Mouse (Mus musculus) intestine, embryonic 16.5 days (tissue): ENCODE results near the gene Gpr156. TPM values are rescaled to one million over a fixed set of nuclear protein-coding genes. Genes with fewer than 3 reads are reported as not detected.

Experiments used
- ATAC-seq: fragments of 200-750 bp; cut with Nextera tagmentation; 2 replicates; pipeline ENCODE4 v1.8.0; 2017; ENCODE audit warnings: moderate TSS enrichment, moderate library complexity
- H3K27ac ChIP-seq: fragments of 300-500 bp; sonication (generic); 2 replicates; pipeline ENCODE4 v1.5.1; 2014; ENCODE audit warnings: mild to moderate bottlenecking, low read length
- H3K27me3 ChIP-seq: fragments of 300-500 bp; sonication (generic); replicated peaks from 2 replicates; pipeline ENCODE4 v1.6.1; 2014; ENCODE audit warnings: low read length, control low read depth, mixed read lengths; ENCODE audit not compliant: control insufficient read depth, insufficient read depth
- H3K36me3 ChIP-seq: fragments of 300-500 bp; sonication (generic); 2 replicates; pipeline ENCODE4 v1.6.1; 2014; ENCODE audit warnings: low read length, control low read depth; ENCODE audit not compliant: control insufficient read depth, insufficient read depth
- H3K4me1 ChIP-seq: fragments of 300-500 bp; sonication (generic); 2 replicates; pipeline ENCODE4 v1.6.1; 2014; ENCODE audit warnings: low read length, control low read depth, mixed read lengths; ENCODE audit not compliant: control insufficient read depth, insufficient read depth
- H3K4me2 ChIP-seq: fragments of 300-500 bp; sonication (generic); 2 replicates; pipeline ENCODE4 v1.6.1; 2014; ENCODE audit warnings: low read depth, low read length, control low read depth
- H3K4me3 ChIP-seq: fragments of 300-500 bp; sonication (generic); 2 replicates; pipeline ENCODE4 v1.5.1; 2014; ENCODE audit warnings: mild to moderate bottlenecking, low read length
- H3K9ac ChIP-seq: fragments of 300-500 bp; sonication (generic); 2 replicates; pipeline ENCODE4 v1.6.1; 2014; ENCODE audit warnings: low read depth, low read length
- H3K9me3 ChIP-seq: fragments of 300-500 bp; sonication (generic); 2 replicates; pipeline ENCODE4 v1.6.1; 2016; ENCODE audit warnings: low read length, control low read depth; ENCODE audit not compliant: control insufficient read depth
- WGBS: fragments of 180-500 bp; shearing (Covaris S2); extraction: QIAGEN DNeasy Blood & Tissue Kit; methylation state at CpG from one replicate; pipeline ENCODE4 v1.1.7; 2014; 5-methylcytosine and 5-hydroxymethylcytosine counted together
- polyA plus RNA-seq: library from polyadenylated mRNA; unstranded; fragments of >200 nt; fragmentation: Nextera tagmentation; extraction: Ambion mirVana; gene quantifications from 2 replicates; pipeline ENCODE4 v1.2.1, GENCODE M21; 2015

Gene Gpr156
- polyA plus RNA-seq, 1 experiment from 2014 or later: 0.15 TPM

DNA sequence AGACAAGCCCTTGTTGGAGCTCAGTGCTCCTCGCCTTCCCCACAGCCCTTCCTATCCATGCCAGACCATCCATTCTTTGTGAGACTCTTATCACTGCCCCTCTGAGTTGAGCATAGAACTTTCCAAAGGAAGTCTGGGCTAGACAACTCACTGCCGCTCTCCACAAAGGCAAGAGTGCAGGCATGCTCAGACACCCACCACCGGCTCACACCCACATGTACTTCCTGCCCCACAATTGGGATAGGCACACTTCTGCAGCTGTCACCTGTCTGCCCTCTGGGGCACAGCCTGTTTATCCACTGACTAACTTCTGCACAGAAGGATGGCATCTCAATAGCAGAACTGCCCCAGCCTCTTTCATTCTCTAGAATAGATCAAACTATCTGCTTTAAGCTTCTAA lies 86.2 kb downstream of the Gpr156 start:
- no peaks in the 10 kb centered on the region for H3K27me3 ChIP-seq
- no peaks in the 10 kb centered on the region for H3K9me3 ChIP-seq
- H3K36me3 ChIP-seq: no peaks in the 10 kb centered on the region
- no peak for ATAC-seq
- H3K4me1 ChIP-seq: no peaks in the 10 kb centered on the region
- no peak overlapping the region for H3K27ac ChIP-seq
- WGBS: 77% methylated on average over 3 of the region's 3 CpGs
- H3K9ac ChIP-seq: no peak overlapping the region
- H3K4me2 ChIP-seq: no peak overlapping the region
- no peak overlapping the region for H3K4me3 ChIP-seq

DNA sequence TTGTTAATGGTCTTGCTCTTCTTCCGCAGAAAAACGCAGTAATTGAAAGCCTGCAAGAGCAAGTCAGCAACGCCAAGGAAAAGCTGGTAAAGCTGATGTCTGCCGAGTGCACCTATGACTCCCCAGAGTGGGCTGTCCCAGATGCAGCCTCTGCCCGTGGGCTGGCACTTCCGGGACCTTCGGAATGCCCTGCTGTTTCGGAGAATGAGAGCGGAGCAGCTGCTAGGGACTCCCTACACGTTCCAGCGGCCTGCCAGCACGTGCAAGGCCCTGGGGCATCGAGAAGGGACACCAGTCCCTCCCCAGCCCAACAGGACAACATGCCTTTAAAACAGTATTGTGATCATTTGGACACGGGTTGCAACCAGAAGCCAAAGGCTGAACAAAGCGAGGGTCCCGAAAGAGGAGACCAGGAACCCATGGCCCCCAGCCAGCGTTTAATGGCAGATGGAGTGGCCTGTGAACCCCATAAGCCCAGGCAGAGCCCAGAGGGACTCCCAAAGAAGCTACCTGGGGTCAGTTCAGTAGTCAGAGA lies 88.3 kb downstream of the Gpr156 start:
- Histone ChIP-seq H3K27ac (no peak overlapping the region), H3K36me3 (no peaks in the 10 kb centered on the region), H3K9ac (no peak overlapping the region), H3K4me2 (no peak overlapping the region), H3K4me3 (no peak overlapping the region), H3K9me3 (no peaks in the 10 kb centered on the region), H3K27me3 (no peaks in the 10 kb centered on the region), H3K4me1 (no peaks in the 10 kb centered on the region)
- no peak for ATAC-seq
- WGBS: 89% methylated on average over 17 of the region's 17 CpGs

DNA sequence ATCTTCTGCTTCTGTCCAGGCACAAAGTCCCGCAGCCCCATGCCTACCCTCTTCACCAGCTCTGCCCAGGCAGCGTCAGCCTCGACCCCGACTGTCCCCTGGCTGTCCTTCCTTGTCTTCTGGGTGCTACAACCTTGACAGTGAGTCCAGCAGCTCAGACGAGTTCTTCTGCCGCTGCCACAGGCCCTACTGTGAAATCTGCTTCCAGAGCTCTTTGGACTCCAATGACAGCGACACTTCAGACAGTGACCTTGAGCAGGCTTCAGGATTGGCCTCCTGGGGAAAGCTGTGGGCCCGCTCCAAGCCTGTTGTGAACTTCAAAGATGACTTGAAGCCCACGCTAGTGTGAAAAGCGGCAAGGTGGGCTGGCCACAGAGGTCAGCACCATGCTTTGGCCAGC lies 89.2 kb downstream of the Gpr156 start:
- H3K27ac ChIP-seq: no peak overlapping the region
- no peak overlapping the region for H3K4me2 ChIP-seq
- no peaks in the 10 kb centered on the region for H3K9me3 ChIP-seq
- no peak overlapping the region for H3K4me3 ChIP-seq
- no peak overlapping the region for H3K9ac ChIP-seq
- ATAC-seq: no peak
- H3K4me1 ChIP-seq: no peaks in the 10 kb centered on the region
- 85% methylated on average over 10 of the region's 10 CpGs for WGBS
- H3K36me3 ChIP-seq: no peaks in the 10 kb centered on the region
- no peaks in the 10 kb centered on the region for H3K27me3 ChIP-seq

- 87% methylated on average over 5 of the region's 5 CpGs for WGBS
- Histone ChIP-seq H3K4me2 (no peak overlapping the region), H3K9ac (no peak overlapping the region), H3K27me3 (no peaks in the 10 kb centered on the region), H3K27ac (no peak overlapping the region), H3K4me1 (no peaks in the 10 kb centered on the region), H3K4me3 (no peak overlapping the region), H3K9me3 (no peaks in the 10 kb centered on the region), H3K36me3 (no peaks in the 10 kb centered on the region)
- no peak for ATAC-seq
These were observed 92.1 kb downstream of the Gpr156 start for GRCm38 (mm10) chr16:38008371-38008770.

DNA sequence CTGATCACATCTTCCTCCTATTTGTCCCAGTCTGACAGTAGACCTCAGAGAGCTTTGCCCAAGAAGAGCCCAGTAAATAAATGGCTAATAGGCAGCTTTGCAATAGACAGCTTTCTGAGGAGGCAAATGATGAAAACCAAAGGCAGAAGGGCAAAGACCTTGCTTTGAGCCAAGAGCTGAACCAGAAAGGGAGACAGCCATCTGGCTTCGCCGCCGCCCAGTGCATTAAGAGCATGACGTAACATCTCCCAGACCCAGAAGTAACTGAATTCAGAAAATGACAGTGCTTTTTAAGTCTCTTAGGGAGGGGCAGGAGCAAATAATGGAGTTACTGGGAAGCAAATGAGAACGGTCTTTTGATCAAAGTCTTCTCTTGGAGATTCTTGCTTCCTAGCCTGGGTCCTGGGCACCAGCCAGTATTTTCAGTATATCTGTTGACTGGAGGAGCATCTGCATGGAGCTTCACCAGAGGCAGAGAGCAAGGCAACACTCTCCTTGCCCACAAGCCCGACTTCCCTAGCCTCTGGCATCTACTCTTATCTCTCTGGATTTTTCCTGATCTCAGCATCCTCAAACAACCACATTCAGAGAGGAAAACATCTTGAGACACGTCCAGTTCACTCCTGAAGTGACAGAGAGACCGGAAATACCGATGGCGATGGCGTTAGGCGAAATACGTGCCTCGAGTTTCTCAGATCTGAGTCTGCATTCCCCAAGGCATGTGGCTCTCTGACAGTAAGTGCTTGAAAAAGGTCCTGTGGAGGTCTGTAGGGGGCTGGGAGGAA lies 92.9 kb downstream of the Gpr156 start:
- Histone ChIP-seq H3K9ac (no peak overlapping the region), H3K4me1 (no peaks in the 10 kb centered on the region), H3K27ac (no peak overlapping the region), H3K36me3 (no peaks in the 10 kb centered on the region), H3K9me3 (no peaks in the 10 kb centered on the region), H3K4me2 (no peak overlapping the region), H3K27me3 (no peaks in the 10 kb centered on the region), H3K4me3 (no peak overlapping the region)
- no peak for ATAC-seq
- WGBS: 82% methylated on average over 14 of the region's 14 CpGs

- Histone ChIP-seq H3K9ac (no peak overlapping the region), H3K36me3 (no peaks in the 10 kb centered on the region), H3K27me3 (no peaks in the 10 kb centered on the region), H3K9me3 (no peaks in the 10 kb centered on the region), H3K4me2 (no peak overlapping the region), H3K4me1 (no peaks in the 10 kb centered on the region), H3K4me3 (no peak overlapping the region), H3K27ac (no peak overlapping the region)
- no peak for ATAC-seq
- WGBS: 93% methylated on average over 13 of the region's 13 CpGs
These were observed 95.2 kb downstream of the Gpr156 start for GRCm38 (mm10) chr16:38011486-38011885.

- H3K9ac ChIP-seq: no peak overlapping the region
- no peaks in the 10 kb centered on the region for H3K27me3 ChIP-seq
- H3K4me1 ChIP-seq: no peaks in the 10 kb centered on the region
- H3K36me3 ChIP-seq: no peaks in the 10 kb centered on the region
- H3K4me2 ChIP-seq: no peak overlapping the region
- 42% methylated on average over 5 of the region's 5 CpGs for WGBS
- no peaks in the 10 kb centered on the region for H3K9me3 ChIP-seq
- peak; percentile 92 for ATAC-seq
- H3K27ac ChIP-seq: peak overlapping the region; percentile 58
- no peak overlapping the region for H3K4me3 ChIP-seq
These were observed 96.1 kb downstream of the Gpr156 start for GRCm38 (mm10) chr16:38012382-38012781.

GRCm38 (mm10) chr16:38012891-38013290 lies 96.6 kb downstream of the Gpr156 start:
- ATAC-seq: peak; percentile 85
- no peaks in the 10 kb centered on the region for H3K27me3 ChIP-seq
- no peaks in the 10 kb centered on the region for H3K9me3 ChIP-seq
- no peak overlapping the region for H3K4me3 ChIP-seq
- no peaks in the 10 kb centered on the region for H3K36me3 ChIP-seq
- H3K4me2 ChIP-seq: no peak overlapping the region
- no peaks in the 10 kb centered on the region for H3K4me1 ChIP-seq
- WGBS: 38% methylated on average over 4 of the region's 4 CpGs
- H3K27ac ChIP-seq: peak overlapping the region; percentile 58
- H3K9ac ChIP-seq: no peak overlapping the region

DNA sequence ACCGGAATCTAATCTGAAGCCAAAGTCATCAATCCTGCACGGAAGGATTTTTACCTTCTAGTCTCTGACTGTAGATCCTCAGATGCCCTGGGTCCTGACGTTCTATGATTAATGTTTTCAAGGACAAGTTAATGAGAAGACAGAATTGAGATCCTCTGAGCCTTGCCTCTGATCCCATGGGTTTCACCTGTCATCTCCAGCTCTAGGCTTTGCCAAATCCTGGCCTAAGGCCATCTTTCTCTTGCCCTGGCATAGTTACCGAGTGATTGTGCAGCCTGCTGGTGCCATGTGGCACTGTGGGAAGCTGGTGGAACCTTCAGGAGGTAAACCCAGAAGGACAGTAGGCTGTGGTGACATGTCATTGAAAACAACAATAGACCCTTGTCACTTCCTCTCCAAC lies 98.7 kb downstream of the Gpr156 start:
- Histone ChIP-seq H3K4me3 (no peak overlapping the region), H3K27ac (no peak overlapping the region), H3K36me3 (no peaks in the 10 kb centered on the region), H3K4me1 (no peaks in the 10 kb centered on the region), H3K27me3 (no peaks in the 10 kb centered on the region), H3K4me2 (no peak overlapping the region), H3K9ac (no peak overlapping the region), H3K9me3 (no peaks in the 10 kb centered on the region)
- no peak for ATAC-seq
- WGBS: 79% methylated on average over 4 of the region's 4 CpGs
